12 mouse cellular contexts compared by ENCODE assay signal in genomic region chr11:63988991-63989860, GRCm38 (mm10).
DNase-seq lines count a peak whose midpoint lies in the region; ATAC-seq lines count a peak whose summit lies in the region.
"Had no signal": no experiment of that assay in that cellular context is flagged by ENCODE, and none has a peak within 500 bp of the region (broad histone marks: within the 10 kb centered on the region; RNA-seq: fewer than 3 reads in every experiment).

No protein-coding gene starts in this region.

- 71% methylated on average over 9 of the region's 9 CpGs for WGBS in forebrain, embryonic 15.5 days
- WGBS in forebrain, embryonic 10.5 days, result 90% methylated on average over 9 of the region's 9 CpGs
- WGBS in kidney, embryonic 16.5 days, result 61% methylated on average over 9 of the region's 9 CpGs

- H3K4me3 ChIP-seq in forebrain, embryonic 15.5 days, result no peak overlapping the region
- H3K4me3 ChIP-seq in forebrain, embryonic 10.5 days, result no peak overlapping the region
- H3K4me3 ChIP-seq in kidney, embryonic 16.5 days (ENCODE audit: low read length), result no peak overlapping the region
- H3K4me3 ChIP-seq: embryonic facial prominence, embryonic 13.5 days; limb, embryonic 15.5 days had no signal

- no peaks in the 10 kb centered on the region for H3K9me3 ChIP-seq in forebrain, embryonic 15.5 days
- H3K9me3 ChIP-seq in forebrain, embryonic 10.5 days, result no peaks in the 10 kb centered on the region
- H3K9me3 ChIP-seq in kidney, embryonic 16.5 days (ENCODE audit: low read length), result no peaks in the 10 kb centered on the region
- H3K9me3 ChIP-seq: embryonic facial prominence, embryonic 13.5 days; limb, embryonic 15.5 days had no signal

- H3K27me3 ChIP-seq in forebrain, embryonic 15.5 days, result no peaks in the 10 kb centered on the region
- no peaks in the 10 kb centered on the region for H3K27me3 ChIP-seq in forebrain, embryonic 10.5 days (ENCODE audit: poor library complexity, severe bottlenecking)
- no peaks in the 10 kb centered on the region for H3K27me3 ChIP-seq in kidney, embryonic 16.5 days (ENCODE audit: insufficient read depth, low read length)
- H3K27me3 ChIP-seq: embryonic facial prominence, embryonic 13.5 days; limb, embryonic 15.5 days had no signal

- peak overlapping the region; percentile 25; the same call in 1 of the 2 replicates for H3K27ac ChIP-seq in forebrain, embryonic 15.5 days (replicated peaks)
- no peak overlapping the region for H3K27ac ChIP-seq in forebrain, embryonic 10.5 days
- H3K27ac ChIP-seq in kidney, embryonic 16.5 days (ENCODE audit: low read length), result peak overlapping the region; percentile 60; the same call in 1 of the 2 replicates
- H3K27ac ChIP-seq: embryonic facial prominence, embryonic 13.5 days; limb, embryonic 15.5 days had no signal

- no peak overlapping the region for H3K4me2 ChIP-seq in forebrain, embryonic 15.5 days (replicated peaks)
- H3K4me2 ChIP-seq in kidney, embryonic 16.5 days (replicated peaks; ENCODE audit: low read depth, low read length), result no peak overlapping the region
- H3K4me2 ChIP-seq: embryonic facial prominence, embryonic 13.5 days; limb, embryonic 15.5 days had no signal

- no peak; the same call in 1 of the 2 replicates for ATAC-seq in forebrain, embryonic 15.5 days (replicated peaks)
- peak; percentile 61 for ATAC-seq in kidney, embryonic 16.5 days (ENCODE audit: low FRiP score, low TSS enrichment)
- peak; percentile 39 for ATAC-seq in inflammation-experienced regulatory T-cells, adult 6 months

- peaks cover 9% of the 10 kb centered on the region for H3K4me1 ChIP-seq in forebrain, embryonic 15.5 days
- H3K4me1 ChIP-seq in forebrain, embryonic 10.5 days, result peaks cover 10% of the 10 kb centered on the region; the same call in 1 of the 2 replicates
- H3K4me1 ChIP-seq in kidney, embryonic 16.5 days (ENCODE audit: insufficient read depth, low read length), result 0 out of 2 replicates have a peak, but pooled peaks cover 10% of the 10 kb centered on the region
- H3K4me1 ChIP-seq: embryonic facial prominence, embryonic 13.5 days; limb, embryonic 15.5 days had no signal

- H3K9ac ChIP-seq in forebrain, embryonic 15.5 days (replicated peaks), result no peak overlapping the region
- H3K9ac ChIP-seq in kidney, embryonic 16.5 days (replicated peaks; ENCODE audit: low read length), result no peak overlapping the region
- H3K9ac ChIP-seq: embryonic facial prominence, embryonic 13.5 days; limb, embryonic 15.5 days had no signal

- DNase-seq in forebrain, embryonic 10.5 days (ENCODE audit: extremely low spot score, low spot score), result no peak
- DNase-seq in kidney, adult 11 months, result no peak
- DNase-seq in CD4-positive helper T cell, adult 2 months (ENCODE audit: low read depth, low spot score), result peak; percentile 76
- DNase-seq in ovary, postnatal 36 days (ENCODE audit: low spot score), result no peak
- DNase-seq in Muller cell, postnatal 12 days (ENCODE audit: inconsistent ontology term), result no peak
- DNase-seq: gastrocnemius, postnatal 25 days; right cerebral cortex, adult 18-20 months had no signal

- H3K36me3 ChIP-seq in forebrain, embryonic 15.5 days, result no peaks in the 10 kb centered on the region
- 0 out of 2 replicates have a peak, but pooled peaks cover 8% of the 10 kb centered on the region for H3K36me3 ChIP-seq in forebrain, embryonic 10.5 days (replicated peaks)
- no peaks in the 10 kb centered on the region; the same call in 1 of the 2 replicates for H3K36me3 ChIP-seq in kidney, embryonic 16.5 days (ENCODE audit: insufficient read depth, low read length)
- H3K36me3 ChIP-seq: limb, embryonic 15.5 days had no signal
